8 mouse cellular contexts compared by ENCODE assay signal in the genomic region with DNA sequence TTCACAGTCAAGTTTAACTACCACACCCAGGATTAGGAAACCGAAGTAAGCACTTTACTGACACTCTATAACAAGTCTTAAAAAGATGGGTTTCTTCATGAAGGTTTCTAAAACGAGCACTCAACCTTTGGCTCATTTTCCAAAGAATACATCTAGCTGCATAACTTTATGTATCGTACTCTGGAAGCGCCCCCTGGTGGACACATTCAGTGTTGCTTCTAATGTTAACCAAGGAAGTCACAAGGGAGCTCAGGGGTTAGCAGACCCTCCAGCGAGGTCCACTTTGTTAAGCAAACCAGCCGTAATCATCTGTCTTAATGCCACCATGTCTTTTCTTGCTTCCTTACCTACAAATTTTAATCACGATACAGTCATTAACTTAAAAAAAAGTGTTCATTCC. TPM values are rescaled to one million over a fixed set of nuclear protein-coding genes. Genes with fewer than 3 reads are reported as not detected.
DNase-seq lines count a peak whose midpoint lies in the region; ATAC-seq and TF ChIP-seq lines count a peak whose summit lies in the region.

No protein-coding gene starts in this region.

- no peaks in the 10 kb centered on the region for H3K9me3 ChIP-seq in midbrain, embryonic 14.5 days (ENCODE audit: control insufficient read depth, low read length)
- no peaks in the 10 kb centered on the region for H3K9me3 ChIP-seq in midbrain, embryonic 15.5 days
- H3K9me3 ChIP-seq in lung, embryonic 14.5 days (ENCODE audit: low read depth, low read length): no peaks in the 10 kb centered on the region

- 36% methylated on average over 7 of the region's 7 CpGs for WGBS in midbrain, embryonic 14.5 days
- WGBS in midbrain, embryonic 15.5 days: 33% methylated on average over 7 of the region's 7 CpGs
- WGBS in lung, embryonic 14.5 days: 25% methylated on average over 7 of the region's 7 CpGs

- H3K36me3 ChIP-seq in midbrain, embryonic 14.5 days (ENCODE audit: control insufficient read depth, insufficient read depth, low read length): no peaks in the 10 kb centered on the region
- H3K36me3 ChIP-seq in midbrain, embryonic 15.5 days (replicated peaks): no peaks in the 10 kb centered on the region
- no peaks in the 10 kb centered on the region for H3K36me3 ChIP-seq in lung, embryonic 14.5 days (ENCODE audit: insufficient read depth)

- TF ChIP-seq CTCF in lung, embryonic 14.5 days (IDR thresholded peaks at IDR 0.05; ENCODE audit: low read depth): peak; percentile 79

- H3K4me2 ChIP-seq in midbrain, embryonic 14.5 days (ENCODE audit: low read length): no peak overlapping the region
- H3K4me2 ChIP-seq in midbrain, embryonic 15.5 days: no peak overlapping the region
- no peak overlapping the region for H3K4me2 ChIP-seq in lung, embryonic 14.5 days

- no peak overlapping the region for H3K9ac ChIP-seq in midbrain, embryonic 14.5 days (replicated peaks; ENCODE audit: low read length)
- H3K9ac ChIP-seq in midbrain, embryonic 15.5 days: no peak overlapping the region
- H3K9ac ChIP-seq in lung, embryonic 14.5 days: no peak overlapping the region

- no peaks in the 10 kb centered on the region for H3K4me1 ChIP-seq in midbrain, embryonic 14.5 days (ENCODE audit: control insufficient read depth, insufficient read depth, low read length)
- H3K4me1 ChIP-seq in midbrain, embryonic 15.5 days: no peaks in the 10 kb centered on the region
- H3K4me1 ChIP-seq in lung, embryonic 14.5 days (ENCODE audit: insufficient read depth): no peaks in the 10 kb centered on the region

- DNase-seq in midbrain, embryonic 14.5 days: peak; percentile 84
- DNase-seq in brain, adult 2 months (ENCODE audit: low read depth, low spot score): peak; percentile 72
- peak; percentile 24 for DNase-seq in fibroblast of lung, adult 2 months (ENCODE audit: low read depth)
- peak; percentile 72 to 91 for DNase-seq in kidney, postnatal 36 days
- peak; percentile 91 for DNase-seq in lung, embryonic 14.5 days
- peak; percentile 13 to 36 for DNase-seq in right cerebral cortex, postnatal 36 days (ENCODE audit: low spot score in 2 of 2)
- peak; percentile 63 to 68 for DNase-seq in urinary bladder, postnatal 36 days (ENCODE audit: low spot score in 2 of 2)

- no peaks in the 10 kb centered on the region for H3K27me3 ChIP-seq in midbrain, embryonic 14.5 days (ENCODE audit: control insufficient read depth, insufficient read depth, low read length)
- H3K27me3 ChIP-seq in midbrain, embryonic 15.5 days (replicated peaks): no peaks in the 10 kb centered on the region
- H3K27me3 ChIP-seq in lung, embryonic 14.5 days (ENCODE audit: insufficient read depth, low read length): no peaks in the 10 kb centered on the region

- H3K27ac ChIP-seq in midbrain, embryonic 14.5 days (replicated peaks; ENCODE audit: low read depth, low read length): no peak overlapping the region
- no peak overlapping the region for H3K27ac ChIP-seq in midbrain, embryonic 15.5 days
- H3K27ac ChIP-seq in lung, embryonic 14.5 days (ENCODE audit: low read depth): no peak overlapping the region

- no peak for ATAC-seq in midbrain, embryonic 14.5 days (ENCODE audit: low FRiP score, low TSS enrichment)
- no peak for ATAC-seq in midbrain, embryonic 15.5 days (replicated peaks)
- no peak for ATAC-seq in lung, embryonic 14.5 days (ENCODE audit: insufficient read depth)

- no peak overlapping the region for H3K4me3 ChIP-seq in midbrain, embryonic 14.5 days (replicated peaks; ENCODE audit: low read depth, low read length)
- H3K4me3 ChIP-seq in midbrain, embryonic 15.5 days: no peak overlapping the region
- H3K4me3 ChIP-seq in lung, embryonic 14.5 days (ENCODE audit: low read depth, low read length): no peak overlapping the region

RNA-seq across cellular contexts. Expression of a gene that starts 26.3 kb away (rescaled TPM):
- polyA plus RNA-seq in midbrain, embryonic 14.5 days (2014; fragmentation: Nextera tagmentation; extraction: Ambion mirVana): 45.3 and 58.8 TPM in 2 replicates
- 44.9 and 45.7 TPM in 2 replicates for polyA plus RNA-seq in midbrain, embryonic 15.5 days (2015; fragmentation: Nextera tagmentation; extraction: Ambion mirVana)
- polyA plus RNA-seq in lung, embryonic 14.5 days (2014; fragmentation: Nextera tagmentation; extraction: Ambion mirVana): 53.8 and 54.1 TPM in 2 replicates

RNA-seq across cellular contexts. Expression of a gene that starts 49.9 kb away (rescaled TPM):
- 20.8 and 24.2 TPM in 2 replicates for polyA plus RNA-seq in midbrain, embryonic 14.5 days (2014; fragmentation: Nextera tagmentation; extraction: Ambion mirVana)
- polyA plus RNA-seq in midbrain, embryonic 15.5 days (2015; fragmentation: Nextera tagmentation; extraction: Ambion mirVana): 16.9 and 18.1 TPM in 2 replicates
- 21.4 and 23.1 TPM in 2 replicates for polyA plus RNA-seq in lung, embryonic 14.5 days (2014; fragmentation: Nextera tagmentation; extraction: Ambion mirVana)

Comparison
In these comparisons a context has a peak if more than half of its experiments do, and no peak if none do; other contexts are left out.
1. DNase-seq: peak in every context shown above with its lines; median percentile 91 in lung, embryonic 14.5 days; 84 in midbrain, embryonic 14.5 days; 82 in kidney, postnatal 36 days; 72 in brain, adult 2 months; 66 in urinary bladder, postnatal 36 days; 24 in right cerebral cortex, postnatal 36 days; 24 in fibroblast of lung, adult 2 months.